Mouse (Mus musculus): ENCODE data around the gene Ppa1.
"Not testable (repeated sequence)": the region's sequence is repeated elsewhere in the genome, so short reads cannot be mapped to it uniquely, and the experiment has no call there.

The Ppa1 gene
- long read RNA-seq, experiment 1, transcript Ppa1-201 (11 exons, 1,364 nt), result major isoform, 39 of 45 reads
- long read RNA-seq, experiment 1, partial matches to known transcripts, result 5 of 45 reads
- long read RNA-seq, experiment 1, other reads (novel, unspliced or antisense), result 1 of 45 reads
- long read RNA-seq, experiment 2, transcript Ppa1-201 (11 exons, 1,364 nt), result major isoform, 72 of 80 reads
- long read RNA-seq, experiment 2, partial matches to known transcripts, result 8 of 80 reads
- long read RNA-seq, experiment 2, other reads (novel, unspliced or antisense), result 0 of 80 reads

DNA sequence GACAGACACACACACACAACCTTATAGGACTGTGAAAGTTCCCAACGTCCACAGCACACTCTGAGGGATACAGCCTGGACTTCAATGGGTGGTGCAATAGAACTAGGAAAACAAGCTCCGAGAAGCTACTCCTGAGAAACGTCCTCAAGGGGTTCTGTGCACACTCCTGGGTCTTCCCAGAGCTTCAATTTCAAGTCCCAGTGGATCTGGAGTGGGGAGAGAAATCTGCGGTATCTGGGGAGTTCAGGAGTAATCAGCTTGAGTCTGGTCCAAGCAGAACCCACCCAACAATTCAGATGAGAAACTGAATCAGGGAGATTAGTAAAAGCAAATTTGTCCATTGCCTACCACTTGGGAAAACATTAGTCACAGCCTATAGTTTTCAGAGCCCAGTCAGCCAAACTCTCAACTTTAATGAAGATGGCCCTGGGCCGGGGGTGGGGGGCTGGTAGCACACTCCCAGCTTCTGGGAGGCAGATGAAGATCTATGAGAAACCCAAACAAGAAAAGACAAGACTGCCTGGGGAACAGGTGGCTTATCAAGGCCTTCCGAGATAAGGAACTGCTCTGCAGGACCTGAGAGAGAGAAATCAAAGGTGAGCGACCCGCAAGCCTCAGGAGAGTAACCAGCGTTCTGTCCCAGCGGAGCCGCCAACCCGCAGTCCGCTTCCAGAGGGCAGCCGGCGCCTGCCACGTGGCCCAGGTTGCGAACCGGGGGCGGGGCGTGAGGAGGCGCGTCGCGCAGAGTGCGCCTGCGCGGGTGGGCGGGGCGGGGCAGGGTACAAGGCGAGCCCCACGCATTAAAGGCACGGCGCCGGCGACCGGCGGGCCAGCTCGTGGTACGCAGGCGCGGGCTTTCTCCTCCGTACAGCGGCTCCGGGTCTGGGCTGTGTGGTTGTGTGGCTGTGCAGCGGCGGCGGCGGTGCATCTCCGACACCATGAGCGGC, at the start of gene Ppa1:
Ppa1 (plus strand) TSS at position 763 of the 947 bp plus-strand sequence.
- intact Hi-C loops (cut with DNase I), result no loop called here

DNA sequence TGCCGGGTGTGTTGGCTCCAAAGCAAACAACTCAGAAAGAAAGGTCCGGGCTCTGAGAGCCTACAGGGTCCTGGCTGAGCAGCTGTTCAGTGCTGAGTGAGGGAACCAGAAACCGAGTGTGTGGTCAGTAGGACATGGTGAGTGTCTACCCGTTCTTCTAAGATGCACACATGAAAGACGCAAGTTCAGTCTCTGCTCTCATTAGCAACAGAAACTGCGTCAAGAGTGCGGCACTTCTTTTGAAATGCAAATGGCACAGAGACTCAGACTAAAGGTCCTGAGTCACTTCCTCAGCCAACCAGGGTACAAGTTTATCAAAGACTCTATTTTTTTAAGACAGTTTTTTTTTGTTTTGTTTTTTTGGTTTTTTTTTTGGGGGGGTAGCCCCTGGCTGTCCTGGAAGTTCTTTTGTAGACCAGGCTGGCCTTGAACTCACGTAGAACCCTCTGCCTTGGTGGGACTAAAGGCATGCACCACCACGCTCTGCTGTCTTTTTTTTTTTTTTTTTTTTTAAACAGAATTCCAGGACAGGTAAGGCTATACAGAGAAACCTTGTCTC, 48.7 kb upstream of the Ppa1 start:
- intact Hi-C loops (cut with DNase I), result no loop called here

DNA sequence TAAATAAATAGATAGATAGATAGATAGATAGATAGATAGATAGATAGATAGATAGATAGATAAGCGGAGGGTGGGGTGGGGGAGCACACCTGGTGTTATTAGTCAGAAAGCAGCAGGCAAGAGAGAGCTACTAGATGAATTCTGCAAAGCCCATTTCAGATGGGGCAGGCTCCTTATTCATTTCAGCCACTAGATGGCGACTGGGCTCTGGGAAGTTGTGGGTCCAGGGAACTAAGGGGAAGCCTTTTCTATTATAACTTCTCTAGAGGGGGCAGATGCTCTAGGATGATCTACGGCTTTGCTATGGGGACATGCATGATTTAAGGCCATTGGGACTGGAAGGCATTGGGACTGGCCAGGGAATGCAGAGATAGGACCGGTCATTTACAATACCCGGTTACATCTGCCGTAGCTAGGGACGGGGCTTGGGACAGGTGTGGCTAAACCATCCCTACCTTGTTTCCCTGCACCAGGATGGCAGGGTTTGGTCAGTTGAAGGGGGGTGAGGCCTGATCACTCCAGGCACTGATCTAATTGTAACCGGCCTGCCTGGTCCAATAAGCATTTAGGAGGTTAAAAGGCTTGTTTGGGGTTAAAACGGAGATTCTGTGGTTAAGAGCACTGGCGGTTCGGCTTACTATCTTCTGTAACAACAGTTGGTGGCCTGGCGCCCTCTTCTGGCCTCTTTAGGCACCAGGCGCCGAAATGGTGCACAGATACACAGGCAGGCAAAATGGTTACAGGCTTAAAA, 45.9 kb upstream of the Ppa1 start:
- intact Hi-C loops (cut with DNase I), result loop anchor here (2.0 kb wide), 1 partner anchor 110 kb away; no protein-coding TSS in a partner anchor

DNA sequence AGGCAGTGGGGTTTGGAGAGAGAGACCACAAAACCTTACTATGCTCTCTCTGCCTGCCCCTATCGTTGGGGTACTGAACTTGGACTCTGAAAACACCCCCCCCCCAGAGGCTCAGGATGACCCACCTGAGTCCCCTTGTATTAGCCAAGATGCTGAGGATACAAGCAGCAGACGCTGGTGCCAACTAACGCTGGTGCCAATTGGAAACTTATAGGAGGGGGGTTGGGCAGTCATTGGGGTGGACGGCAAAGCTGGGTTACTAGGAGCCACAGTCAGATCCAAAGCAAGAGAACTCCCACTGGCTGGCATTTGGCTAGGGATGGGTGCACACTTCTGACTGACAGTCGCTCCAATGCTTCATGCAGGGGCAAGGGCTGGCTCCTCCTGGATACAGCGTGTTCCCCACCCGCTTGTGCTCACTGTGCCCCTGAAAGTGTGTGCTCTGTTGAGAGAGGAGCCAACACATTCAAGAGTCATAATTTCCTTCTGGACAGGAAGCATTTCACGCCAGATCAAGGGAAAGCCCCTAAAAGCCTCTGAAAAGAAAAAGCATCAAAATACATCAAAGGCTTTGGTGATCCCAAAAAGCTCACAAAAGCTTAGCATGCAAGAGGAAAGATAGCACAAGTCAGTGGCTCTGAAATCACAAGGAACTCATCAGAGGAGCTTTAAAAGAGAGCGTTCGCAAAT, 43.8 kb upstream of the Ppa1 start:
- intact Hi-C loops (cut with DNase I), result loop anchor here (2.0 kb wide), 1 partner anchor 54 kb away; no protein-coding TSS in a partner anchor

DNA sequence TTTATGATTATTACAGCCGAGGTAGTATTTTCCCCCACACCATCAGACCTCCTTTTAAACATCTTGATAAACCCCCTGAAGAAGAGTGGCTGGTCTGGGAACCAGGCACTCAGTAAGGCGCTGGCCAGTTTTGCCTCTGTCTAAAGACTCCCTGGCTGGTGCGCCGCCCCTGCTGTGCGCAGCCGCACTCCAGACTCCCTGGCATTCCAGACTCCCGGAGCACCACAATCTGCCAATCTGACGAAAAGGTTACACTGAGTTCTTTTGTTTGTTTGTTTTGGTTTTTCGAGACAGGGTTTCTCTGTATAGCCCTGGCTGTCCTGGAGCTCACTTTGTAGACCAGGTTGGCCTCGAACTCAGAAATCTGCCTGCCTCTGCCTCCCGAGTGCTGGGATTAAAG, 43.0 kb upstream of the Ppa1 start:
- intact Hi-C loops (cut with DNase I), result loop anchor here (2.0 kb wide), 1 partner anchor 53 kb away; no protein-coding TSS in a partner anchor

DNA sequence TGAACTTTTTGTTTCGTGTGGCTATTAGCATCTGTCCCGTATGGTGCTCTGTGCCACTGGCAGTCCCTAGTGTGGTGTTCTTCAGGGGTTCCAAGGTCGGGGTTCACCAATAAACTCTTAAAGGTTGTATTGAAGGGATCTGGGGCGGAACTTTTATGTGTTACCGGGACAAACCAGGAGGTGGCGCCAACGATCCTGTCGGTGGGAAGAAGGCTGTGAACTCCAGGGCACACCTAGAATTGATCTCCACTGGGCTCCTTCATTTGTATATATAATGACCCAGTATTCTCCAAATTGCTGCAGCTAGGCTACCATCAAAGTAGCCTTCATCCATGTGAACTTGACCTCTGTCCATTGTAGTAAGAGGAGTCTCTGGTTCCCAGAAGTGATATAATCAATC, 42.5 kb upstream of the Ppa1 start:
- intact Hi-C loops (cut with DNase I), result loop anchor here (2.0 kb wide), 1 partner anchor 53 kb away; no protein-coding TSS in a partner anchor

DNA sequence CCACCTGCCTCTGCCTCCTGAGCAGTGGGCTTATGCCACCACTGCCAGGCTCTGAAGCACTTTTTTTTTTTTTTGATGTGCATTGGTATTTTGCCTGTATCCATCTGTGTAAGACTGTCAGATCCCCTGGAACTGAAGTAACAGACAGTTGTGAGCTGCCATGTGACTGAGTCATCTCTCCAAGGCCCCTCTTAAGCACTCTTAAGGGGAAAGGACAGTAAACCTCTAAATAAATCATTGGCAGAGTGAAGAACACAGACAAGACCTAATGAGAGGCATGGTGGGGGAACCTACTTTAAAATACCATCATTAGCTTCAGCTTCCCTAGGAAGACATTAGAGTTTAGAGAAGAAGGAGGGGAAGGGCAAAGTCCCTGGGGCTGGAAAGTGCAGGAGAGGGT, 40.1 kb upstream of the Ppa1 start:
- intact Hi-C loops (cut with DNase I), result no loop called here

DNA sequence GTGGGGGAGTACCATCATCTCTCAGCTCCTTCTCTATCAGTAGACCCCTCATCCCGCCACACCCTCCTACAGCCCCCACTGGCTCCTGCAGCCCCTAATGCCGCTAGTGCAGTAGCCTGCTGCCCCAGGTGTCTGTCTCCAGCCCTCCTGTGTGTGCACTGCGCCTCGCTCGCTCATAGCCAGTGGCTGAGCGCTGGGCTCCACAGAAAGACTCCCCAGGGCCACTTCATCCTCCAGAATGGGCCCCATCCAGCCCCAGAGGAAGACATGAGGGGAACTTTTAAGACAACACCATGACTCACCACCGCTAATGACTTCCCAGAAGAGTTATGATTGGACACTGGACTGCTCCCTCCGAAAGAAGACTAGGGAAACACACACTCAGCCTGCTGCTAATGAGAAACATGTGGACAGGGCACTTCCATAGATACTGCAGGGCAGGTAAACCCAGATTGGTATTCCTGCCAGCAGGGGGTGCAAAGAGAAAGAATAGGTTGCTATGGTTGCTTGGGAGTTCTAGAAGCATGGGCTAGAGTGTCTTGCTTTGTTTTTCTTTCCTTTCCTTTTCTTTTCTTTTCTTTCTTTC, 37.6 kb upstream of the Ppa1 start:
- intact Hi-C loops (cut with DNase I), result no loop called here

DNA sequence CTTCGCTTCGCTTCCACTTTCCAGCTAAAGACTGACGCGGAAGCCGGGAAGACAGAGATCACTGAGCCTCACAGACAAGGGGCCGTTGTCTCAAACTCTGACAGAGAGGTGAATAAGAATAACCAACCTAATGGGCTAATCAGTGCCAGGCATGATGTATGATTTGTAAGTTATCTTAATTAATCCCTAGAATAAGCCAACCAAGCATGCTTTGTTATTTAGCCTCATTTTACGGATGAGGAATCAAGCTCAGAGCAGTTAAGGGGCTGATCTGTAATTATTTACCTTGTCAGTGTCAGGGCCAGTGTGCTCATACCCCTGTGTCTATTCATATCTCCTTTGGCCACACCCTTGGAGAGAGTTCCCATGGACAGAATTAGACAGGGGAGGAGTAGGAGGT, 34.0 kb upstream of the Ppa1 start:
- intact Hi-C loops (cut with DNase I), result no loop called here

DNA sequence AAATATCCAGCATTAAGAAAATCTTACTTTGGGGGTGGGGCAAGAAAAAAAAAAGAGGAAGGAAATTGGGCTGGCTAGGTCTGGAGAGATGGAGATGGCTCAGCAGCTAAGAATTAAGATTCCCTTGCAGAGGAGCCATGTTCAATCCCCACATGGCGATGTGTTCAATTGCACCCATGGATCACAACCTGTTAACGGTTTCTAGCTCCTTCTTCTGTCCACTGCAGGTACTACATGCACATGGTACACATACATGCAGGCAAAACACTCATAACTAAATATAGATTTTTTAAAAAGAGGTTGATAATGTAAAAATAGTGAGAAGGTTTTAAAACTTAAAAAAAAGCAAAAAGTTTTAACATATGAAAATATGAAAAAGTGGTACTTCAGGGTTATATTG, 29.8 kb upstream of the Ppa1 start:
- intact Hi-C loops (cut with DNase I), result no loop called here

DNA sequence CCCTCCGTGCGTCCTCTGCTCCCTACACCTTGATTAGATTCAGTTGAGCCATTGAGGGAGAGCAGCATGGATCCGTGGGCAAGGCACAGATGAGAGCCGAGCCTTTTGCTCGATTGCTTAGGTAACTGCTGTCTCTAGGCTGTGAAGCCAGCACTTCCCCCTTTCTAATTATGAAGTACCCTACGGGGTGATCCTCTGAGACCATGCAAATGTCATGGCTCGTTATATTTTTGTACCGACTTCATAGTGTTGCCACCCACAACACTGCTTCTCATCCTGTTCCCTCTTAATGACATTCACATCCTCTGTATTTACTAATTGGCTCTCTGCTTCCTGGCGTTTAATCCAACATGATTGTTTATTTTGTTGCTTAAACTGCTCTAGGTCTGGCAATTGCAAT, 26.7 kb upstream of the Ppa1 start:
- intact Hi-C loops (cut with DNase I), result no loop called here

DNA sequence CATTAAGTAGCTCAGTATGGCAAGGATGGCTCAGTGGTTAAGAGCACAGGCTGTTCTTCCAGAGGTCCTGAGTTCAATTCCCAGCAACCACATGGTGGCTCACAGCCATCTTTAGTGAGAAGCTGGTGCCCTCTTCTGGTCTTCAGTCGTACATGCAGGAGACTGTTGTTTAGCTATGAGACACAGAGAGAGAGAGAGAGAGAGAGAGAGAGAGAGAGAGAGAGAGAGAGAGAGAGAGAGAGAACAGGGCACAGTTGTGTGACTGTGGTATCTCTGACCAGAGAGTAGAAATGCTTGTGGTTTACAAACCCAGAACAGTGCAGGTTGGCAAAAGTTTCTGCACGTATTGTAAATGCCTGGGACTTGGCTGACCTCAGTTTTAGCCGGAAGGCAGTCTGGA, 24.5 kb upstream of the Ppa1 start:
- intact Hi-C loops (cut with DNase I), result not testable (repeated sequence)

DNA sequence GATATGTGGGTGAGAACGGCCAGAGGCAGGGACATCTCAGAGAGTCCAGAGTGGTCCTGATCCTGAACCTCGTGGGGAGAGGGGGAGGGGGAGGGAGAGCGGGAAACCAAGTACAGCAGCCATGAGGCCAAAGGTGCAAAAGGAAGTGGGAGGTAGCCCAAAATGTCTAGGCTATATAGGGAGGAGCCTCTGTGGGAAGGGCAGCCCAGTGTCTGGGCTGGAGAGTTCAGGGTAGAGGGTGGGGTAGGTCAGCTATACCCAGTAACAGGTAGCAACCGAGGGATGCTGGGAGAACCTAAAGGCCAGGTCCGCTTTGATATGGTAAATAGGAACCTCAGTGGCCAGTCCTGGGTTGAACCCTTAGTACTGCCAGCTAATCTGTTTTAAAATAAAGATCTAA, 23.6 kb upstream of the Ppa1 start:
- intact Hi-C loops (cut with DNase I), result no loop called here

DNA sequence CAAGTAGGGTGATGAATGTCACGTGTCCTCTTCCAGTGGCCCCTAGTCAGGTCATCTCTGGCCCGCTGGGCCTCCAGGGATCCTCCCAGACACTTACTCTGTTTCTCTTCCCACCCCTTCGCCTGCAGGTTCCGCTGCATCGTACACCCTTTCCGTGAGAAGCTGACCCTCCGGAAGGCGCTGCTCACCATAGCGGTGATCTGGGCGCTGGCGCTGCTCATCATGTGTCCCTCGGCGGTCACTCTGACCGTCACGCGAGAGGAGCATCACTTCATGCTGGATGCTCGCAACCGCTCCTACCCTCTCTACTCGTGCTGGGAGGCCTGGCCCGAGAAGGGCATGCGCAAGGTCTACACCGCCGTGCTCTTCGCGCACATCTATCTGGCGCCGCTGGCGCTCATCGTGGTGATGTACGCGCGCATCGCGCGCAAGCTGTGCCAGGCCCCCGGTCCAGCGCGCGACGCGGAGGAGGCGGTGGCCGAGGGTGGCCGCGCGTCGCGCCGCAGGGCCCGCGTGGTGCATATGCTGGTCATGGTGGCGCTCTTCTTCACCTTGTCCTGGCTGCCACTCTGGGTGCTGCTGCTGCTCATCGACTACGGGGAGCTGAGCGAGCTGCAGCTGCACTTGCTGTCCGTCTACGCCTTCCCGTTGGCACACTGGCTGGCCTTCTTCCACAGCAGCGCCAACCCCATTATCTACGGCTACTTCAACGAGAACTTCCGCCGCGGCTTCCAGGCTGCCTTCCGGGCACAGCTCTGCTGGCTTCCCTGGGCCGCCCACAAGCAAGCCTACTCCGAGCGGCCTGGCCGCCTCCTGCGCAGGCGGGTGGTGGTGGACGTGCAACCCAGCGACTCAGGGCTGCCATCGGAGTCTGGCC, 22.7 kb upstream of the Ppa1 start:
- intact Hi-C loops (cut with DNase I), result no loop called here

DNA sequence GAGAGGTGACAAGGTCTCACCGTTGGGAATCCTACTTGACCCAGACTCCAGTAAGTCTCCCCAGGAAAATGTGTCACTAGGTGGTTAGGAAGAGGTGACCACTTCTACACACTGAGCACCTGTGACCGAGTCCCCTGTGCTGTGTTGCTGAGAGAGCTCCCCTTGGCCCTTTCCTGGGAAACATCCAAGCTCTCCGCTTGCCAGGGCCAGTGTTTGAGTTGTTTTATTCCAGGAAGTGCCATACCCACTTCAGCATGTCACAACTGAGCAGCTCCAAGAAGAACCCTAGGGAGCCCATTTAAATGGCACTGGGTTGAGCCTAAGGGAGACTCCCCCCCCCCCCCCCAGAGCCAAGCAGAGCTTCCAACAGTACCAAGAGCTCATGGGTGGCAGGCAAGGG, 21.8 kb upstream of the Ppa1 start:
- intact Hi-C loops (cut with DNase I), result no loop called here

DNA sequence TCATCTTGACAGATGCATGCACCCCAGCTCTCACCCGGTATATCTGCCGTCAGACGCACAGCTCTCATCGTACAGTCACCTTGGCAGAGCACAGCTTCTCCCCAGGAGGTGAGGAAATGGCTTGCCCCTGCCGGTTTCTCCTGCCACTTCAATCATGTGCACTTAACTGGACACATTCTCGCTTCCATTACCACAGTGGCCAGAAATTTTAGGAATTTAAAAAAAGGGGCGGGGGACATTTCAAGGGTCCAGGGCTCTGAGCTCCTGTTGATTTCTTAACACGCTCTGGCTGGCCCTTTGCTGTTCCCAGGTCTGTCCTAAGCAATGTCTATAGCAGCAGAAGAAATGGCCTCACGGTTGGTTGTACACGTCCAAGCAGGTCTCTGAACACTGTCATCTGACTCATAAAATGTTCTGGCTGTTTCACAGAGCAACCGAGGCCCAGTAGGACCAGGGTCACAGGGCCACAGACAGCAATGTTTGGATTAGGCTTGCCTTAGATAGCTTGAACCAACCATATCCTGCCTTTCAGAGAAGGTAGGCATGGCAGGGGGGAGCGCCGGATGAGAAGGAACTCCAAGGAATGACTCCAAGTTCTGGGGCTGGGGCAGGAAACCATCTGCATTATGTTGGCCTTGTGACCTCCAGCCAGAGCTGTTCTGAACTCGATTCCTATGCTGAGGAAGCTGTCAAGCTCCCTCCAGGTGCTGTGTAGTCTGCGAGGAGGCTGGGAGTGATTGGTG, 21.0 kb upstream of the Ppa1 start:
- intact Hi-C loops (cut with DNase I), result no loop called here

DNA sequence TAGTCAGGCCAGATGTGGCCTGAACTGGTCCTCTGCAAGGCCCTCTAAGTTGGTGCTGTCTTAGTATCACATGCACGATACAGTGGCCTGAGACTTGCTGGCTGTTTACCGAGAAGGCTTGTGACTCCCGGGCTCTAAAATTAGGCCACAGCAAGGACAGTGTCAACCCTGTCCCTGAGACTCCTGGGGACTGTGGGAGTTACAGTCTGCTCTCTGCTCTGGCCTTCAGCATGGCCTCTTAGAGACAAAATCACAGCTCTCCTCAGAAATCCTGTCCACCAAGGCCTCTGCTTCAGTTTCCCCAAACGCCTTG, 20.5 kb upstream of the Ppa1 start:
- intact Hi-C loops (cut with DNase I), result no loop called here

DNA sequence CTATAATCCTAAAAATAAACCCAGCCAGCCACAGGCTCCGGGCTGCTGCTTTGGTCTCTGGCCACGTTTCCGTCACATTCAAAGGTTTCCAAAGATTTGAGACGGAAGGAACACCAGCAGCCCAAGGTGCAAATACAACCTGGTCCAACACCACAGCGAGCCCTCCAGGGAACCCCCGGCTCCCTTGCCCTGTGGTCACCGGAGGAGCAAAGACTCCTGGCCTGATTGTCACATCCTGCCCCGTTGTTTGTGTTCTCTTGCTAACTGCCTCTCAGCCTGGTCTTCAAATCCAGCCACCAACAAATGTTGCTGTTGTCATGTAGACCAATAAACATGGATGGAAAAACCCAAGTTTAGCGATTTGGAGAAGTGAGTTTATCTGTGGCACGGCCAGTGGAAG, 15.9 kb upstream of the Ppa1 start:
- intact Hi-C loops (cut with DNase I), result no loop called here

DNA sequence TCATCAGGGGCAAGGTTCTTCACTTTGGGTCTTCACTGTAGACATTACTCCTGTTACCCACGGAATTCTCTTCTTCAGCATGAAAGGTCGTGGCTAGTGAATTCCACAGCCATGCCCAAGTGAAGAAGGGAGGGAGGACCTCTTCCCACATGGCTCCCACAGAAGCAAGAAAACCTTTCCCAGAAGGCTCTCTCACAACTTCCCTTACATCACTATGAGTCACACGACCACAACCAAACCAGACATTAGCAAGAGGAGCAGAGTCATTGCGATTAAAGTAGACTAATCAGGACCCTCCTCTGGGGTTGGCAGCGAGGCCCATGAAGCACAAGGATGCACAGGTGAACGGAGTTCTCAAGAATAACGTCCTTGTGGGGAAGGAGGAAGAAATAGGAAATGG, 11.3 kb upstream of the Ppa1 start:
- intact Hi-C loops (cut with DNase I), result no loop called here

All from adrenal gland (tissue).